In the genomic region with DNA sequence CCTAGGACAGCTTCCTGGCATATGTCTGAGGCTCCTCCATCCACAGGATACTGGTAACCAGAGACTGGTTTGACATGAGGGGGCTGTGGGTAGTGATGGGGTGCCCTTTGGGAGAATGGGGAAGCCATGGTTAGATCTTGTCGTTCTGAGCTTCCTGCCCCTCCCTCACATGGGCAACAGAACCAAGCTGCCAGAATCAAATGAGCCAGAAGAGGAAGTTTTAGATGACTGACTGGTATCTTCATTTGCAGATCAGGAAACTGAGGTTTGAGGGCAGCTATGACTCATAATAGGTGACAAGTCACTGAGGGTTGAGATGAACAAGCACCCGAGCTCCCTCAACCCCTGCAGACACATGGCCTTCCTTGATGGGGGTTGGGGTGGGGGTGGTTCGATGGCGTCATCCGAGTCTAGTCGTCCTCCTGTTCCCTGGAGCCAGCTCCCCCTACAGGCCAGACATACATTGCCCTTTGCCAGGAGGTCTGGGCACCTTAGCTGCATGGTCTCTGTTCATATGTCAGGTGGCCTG, we compare ENCODE assay signal across 9 mouse cellular contexts.
DNase-seq lines count a peak whose midpoint lies in the region; ATAC-seq lines count a peak whose summit lies in the region.
"Had no signal": no experiment of that assay in that cellular context is flagged by ENCODE, and none has a peak within 500 bp of the region (broad histone marks: within the 10 kb centered on the region; RNA-seq: fewer than 3 reads in every experiment).

No protein-coding gene starts in this region.

- 4% methylated on average over 6 of the region's 6 CpGs for WGBS in liver, embryonic 12.5 days (ENCODE audit: insufficient replicate concordance)
- WGBS in forebrain, embryonic 16.5 days: 59% methylated on average over 6 of the region's 6 CpGs

- peak; percentile 32 to 59 for DNase-seq in adrenal gland, adult (ENCODE audit: inconsistent age in 2 of 2, low spot score in 1 of 2)
- no peak for DNase-seq in adrenal gland, postnatal 4 days (ENCODE audit: low spot score in 2 of 2)
- peak; percentile 56 for DNase-seq in liver
- DNase-seq in heart, adult 9 months (ENCODE audit: low spot score in 2 of 2): peak; percentile 47 to 69
- peak; percentile 64 to 78 for DNase-seq in monocyte, adult 2 months (ENCODE audit: low read depth in 1 of 2, low spot score in 2 of 2)
- DNase-seq in gastrocnemius, postnatal 36 days: no peak

- H3K4me1 ChIP-seq in liver, embryonic 12.5 days: peaks cover 2% of the 10 kb centered on the region; the same call in 1 of the 2 replicates
- H3K4me1 ChIP-seq in forebrain, embryonic 16.5 days (replicated peaks; ENCODE audit: control insufficient read depth, insufficient read depth, low read length): 0 out of 2 replicates have a peak, but pooled peaks cover 3% of the 10 kb centered on the region
- H3K4me1 ChIP-seq: hindbrain, embryonic 15.5 days had no signal

- H3K4me2 ChIP-seq in liver, embryonic 12.5 days: no peak overlapping the region
- H3K4me2 ChIP-seq in forebrain, embryonic 16.5 days (ENCODE audit: low read length): no peak overlapping the region
- H3K4me2 ChIP-seq: hindbrain, embryonic 15.5 days had no signal

- no peak overlapping the region for H3K27ac ChIP-seq in liver, embryonic 12.5 days
- no peak overlapping the region for H3K27ac ChIP-seq in forebrain, embryonic 16.5 days (ENCODE audit: low read length)
- H3K27ac ChIP-seq: hindbrain, embryonic 15.5 days had no signal

- intact Hi-C loops in gastrocnemius, postnatal 36 days (cut with DNase I): no loop called here

- no peaks in the 10 kb centered on the region for H3K9me3 ChIP-seq in liver, embryonic 12.5 days (replicated peaks)
- H3K9me3 ChIP-seq in forebrain, embryonic 16.5 days (ENCODE audit: control insufficient read depth, low read length): no peaks in the 10 kb centered on the region
- H3K9me3 ChIP-seq: hindbrain, embryonic 15.5 days had no signal

- H3K36me3 ChIP-seq in liver, embryonic 12.5 days: no peaks in the 10 kb centered on the region
- no peaks in the 10 kb centered on the region for H3K36me3 ChIP-seq in forebrain, embryonic 16.5 days (ENCODE audit: control insufficient read depth, insufficient read depth)
- H3K36me3 ChIP-seq: hindbrain, embryonic 15.5 days had no signal

- no peak; the same call in 1 of the 2 replicates for ATAC-seq in liver, embryonic 12.5 days
- ATAC-seq in forebrain, embryonic 16.5 days: no peak

- H3K9ac ChIP-seq in liver, embryonic 12.5 days: no peak overlapping the region
- no peak overlapping the region for H3K9ac ChIP-seq in forebrain, embryonic 16.5 days (replicated peaks; ENCODE audit: low read depth, low read length)
- H3K9ac ChIP-seq: hindbrain, embryonic 15.5 days had no signal

- H3K4me3 ChIP-seq in liver, embryonic 12.5 days: no peak overlapping the region
- H3K4me3 ChIP-seq in forebrain, embryonic 16.5 days (replicated peaks; ENCODE audit: low read length): no peak overlapping the region
- H3K4me3 ChIP-seq: hindbrain, embryonic 15.5 days had no signal

- peaks cover 13% of the 10 kb centered on the region for H3K27me3 ChIP-seq in liver, embryonic 12.5 days (replicated peaks)
- H3K27me3 ChIP-seq in forebrain, embryonic 16.5 days (replicated peaks; ENCODE audit: control insufficient read depth, insufficient read depth, low read length): no peaks in the 10 kb centered on the region
- H3K27me3 ChIP-seq: hindbrain, embryonic 15.5 days had no signal

Comparison
In these comparisons a context has a peak if more than half of its experiments do, and no peak if none do; other contexts are left out.
1. DNase-seq: peak in adrenal gland, adult (2 of 2), liver (single experiment), heart, adult 9 months (2 of 2) and monocyte, adult 2 months (2 of 2); none in adrenal gland, postnatal 4 days (0 of 2) and gastrocnemius, postnatal 36 days (0 of 2).